Mouse (Mus musculus): ENCODE data around the gene Clta. TPM values are rescaled to one million over a fixed set of nuclear protein-coding genes. Genes with fewer than 3 reads are reported as not detected.
"Not testable (repeated sequence)": the region's sequence is repeated elsewhere in the genome, so short reads cannot be mapped to it uniquely, and the experiment has no call there.

Clta gene
- total RNA-seq, 2 experiments from 2014 or later = 198 to 368 TPM

DNA sequence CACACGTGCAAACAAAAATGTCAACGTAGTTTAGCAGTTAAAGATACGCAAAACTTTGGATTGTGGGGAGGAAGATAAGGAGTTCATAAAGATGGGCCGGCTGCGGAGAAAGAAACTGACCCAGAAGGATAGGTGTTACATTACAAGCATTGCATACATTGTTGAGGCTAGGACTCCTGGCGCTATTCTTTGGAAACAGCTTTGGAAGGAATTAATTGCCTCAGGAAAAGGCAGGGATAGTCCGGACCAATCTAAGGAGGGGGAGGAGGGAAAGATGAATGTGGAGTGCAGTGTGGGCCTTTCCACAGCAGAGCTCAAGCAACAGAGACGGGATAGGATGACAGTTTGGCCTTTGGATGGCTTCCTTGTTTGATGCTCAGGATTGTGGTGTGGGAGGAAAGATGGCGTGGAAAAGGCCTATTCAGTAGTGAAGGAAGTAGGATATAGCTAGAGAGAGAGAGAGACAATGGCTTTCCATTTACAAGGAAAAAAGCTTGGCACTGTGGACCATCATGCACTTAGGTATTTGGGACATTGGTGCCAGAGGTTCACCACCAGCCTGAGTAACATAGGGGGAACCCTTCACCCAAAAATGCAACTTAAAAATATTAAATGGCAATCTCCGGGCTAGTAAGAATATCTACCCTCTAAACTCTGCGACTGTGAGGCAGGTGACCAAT is 9.3 kb downstream of the Clta start:
- ATAC-seq (replicated peaks; ENCODE audit: low FRiP score, low TSS enrichment, poor library complexity, severe bottlenecking) = no peak

DNA sequence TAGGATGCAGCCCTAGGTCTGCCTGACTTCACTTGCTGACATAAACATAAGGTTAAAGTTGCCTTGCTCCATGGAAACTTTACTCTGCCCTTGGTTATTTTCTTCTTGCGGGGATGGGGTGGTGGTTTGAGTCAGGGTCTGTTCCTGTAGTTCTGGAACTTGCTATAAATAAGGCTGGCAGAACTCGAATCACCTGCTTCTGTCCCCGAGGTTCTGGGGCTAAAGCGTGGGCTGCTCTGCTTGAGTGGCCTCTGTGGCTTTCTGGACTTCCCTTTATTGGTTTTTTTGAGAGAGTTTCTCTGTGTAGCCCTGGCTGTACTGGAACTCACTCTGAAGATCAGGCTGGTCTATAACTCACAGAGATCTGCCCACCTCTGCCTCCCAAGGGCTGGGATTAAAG is 11.8 kb downstream of the Clta start:
- ATAC-seq (replicated peaks; ENCODE audit: low FRiP score, low TSS enrichment, poor library complexity, severe bottlenecking) = no peak

DNA sequence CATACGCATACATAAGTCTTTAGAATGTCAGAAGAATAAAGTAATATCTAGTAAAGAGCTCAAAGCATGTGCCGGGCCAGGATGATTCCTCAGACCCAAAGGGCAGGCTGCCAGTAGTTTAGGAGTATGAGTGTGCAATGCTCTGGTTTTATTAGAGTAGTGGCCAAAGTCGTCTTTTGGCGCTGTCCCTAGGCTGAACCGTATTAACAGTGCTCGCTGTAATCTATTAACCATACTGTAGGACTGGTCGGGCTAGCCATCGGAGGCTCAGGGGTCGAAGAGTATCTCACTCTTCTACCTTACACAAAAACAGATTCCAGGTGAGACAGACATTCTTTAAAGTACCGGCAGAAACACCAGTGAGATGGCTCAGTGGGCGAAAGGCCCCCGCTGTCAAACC is 12.5 kb downstream of the Clta start:
- ATAC-seq (replicated peaks; ENCODE audit: low FRiP score, low TSS enrichment, poor library complexity, severe bottlenecking) = no peak

DNA sequence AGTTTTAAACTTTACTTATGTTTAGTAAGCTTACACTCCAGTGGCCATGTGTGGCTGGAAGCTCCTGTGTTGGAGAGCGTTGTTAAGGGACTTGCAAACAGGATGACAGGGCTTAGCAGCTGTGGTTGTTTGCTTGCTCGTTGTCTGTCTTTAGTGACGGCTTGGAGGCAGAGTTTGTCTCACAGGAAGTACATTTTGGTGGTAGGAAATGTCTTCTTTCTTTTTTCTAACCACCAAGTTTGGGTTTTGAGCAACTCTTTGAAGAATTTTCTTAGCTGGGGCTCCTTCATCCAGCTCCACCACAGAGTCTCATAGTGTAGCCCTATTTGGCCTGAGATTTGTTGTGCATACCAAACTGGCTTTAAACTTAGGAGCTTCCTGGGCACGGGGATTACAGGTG is 18.1 kb downstream of the Clta start:
- ATAC-seq (replicated peaks; ENCODE audit: low FRiP score, low TSS enrichment, poor library complexity, severe bottlenecking) = no peak

DNA sequence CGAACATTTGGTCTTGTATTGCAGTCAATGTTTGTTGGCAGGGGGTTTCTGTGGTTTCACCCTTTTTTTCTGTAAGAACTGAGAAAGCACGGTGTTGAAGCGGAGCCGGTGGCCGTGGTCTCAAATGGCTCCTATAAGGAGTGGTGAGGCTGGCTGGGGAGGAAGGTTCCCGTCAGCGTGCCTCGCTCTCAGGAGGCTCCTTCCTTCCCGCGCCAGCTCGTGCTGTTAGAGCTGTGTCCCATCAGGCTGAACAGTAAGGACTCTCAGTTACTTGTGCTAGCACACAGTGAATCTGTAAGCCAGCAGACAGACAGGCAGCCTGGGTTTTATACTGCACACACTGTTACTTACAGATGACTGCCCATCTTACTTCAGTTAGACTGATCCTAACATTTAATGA is 18.5 kb downstream of the Clta start:
- ATAC-seq (replicated peaks; ENCODE audit: low FRiP score, low TSS enrichment, poor library complexity, severe bottlenecking) = no peak

DNA sequence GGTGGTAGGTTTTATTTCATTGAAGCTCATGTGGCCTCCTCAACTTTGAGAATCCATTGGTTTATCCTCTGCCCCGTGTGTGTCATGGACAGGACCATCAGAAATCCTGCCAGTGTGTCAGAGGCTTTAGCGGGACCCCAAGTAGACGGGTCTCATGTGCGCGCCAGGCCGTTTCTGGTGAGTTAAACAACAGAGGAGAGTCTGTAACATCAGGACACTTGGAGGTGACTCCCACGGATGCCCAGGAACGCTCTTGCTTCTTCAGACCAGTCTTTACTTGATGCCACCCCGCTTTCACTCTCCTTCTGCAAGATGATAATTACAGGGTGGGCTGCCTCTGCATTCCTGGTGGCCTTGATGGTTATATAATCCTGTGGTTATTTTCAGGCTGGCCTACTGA is 19.4 kb downstream of the Clta start:
- no peak for ATAC-seq (replicated peaks; ENCODE audit: low FRiP score, low TSS enrichment, poor library complexity, severe bottlenecking)

DNA sequence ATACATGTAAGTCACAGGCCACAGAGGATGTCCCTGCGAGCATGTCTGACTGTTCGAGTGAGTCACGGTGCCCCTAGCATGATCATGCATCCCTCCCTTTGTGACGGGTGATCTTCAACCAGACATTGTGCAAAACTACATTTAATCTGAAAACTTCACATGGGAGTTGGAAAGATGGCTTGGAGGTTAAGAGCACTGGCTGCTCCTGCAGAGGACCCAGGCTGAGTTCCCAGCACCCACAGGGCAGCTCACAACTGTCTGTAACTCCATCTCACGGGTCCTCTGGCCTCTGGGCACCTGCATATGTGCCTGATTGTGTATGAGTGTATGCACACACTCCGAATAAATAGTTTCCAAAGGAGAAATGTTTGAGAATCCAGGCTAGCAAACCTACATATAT is 20.0 kb downstream of the Clta start:
- ATAC-seq (replicated peaks; ENCODE audit: low FRiP score, low TSS enrichment, poor library complexity, severe bottlenecking) = no peak

DNA sequence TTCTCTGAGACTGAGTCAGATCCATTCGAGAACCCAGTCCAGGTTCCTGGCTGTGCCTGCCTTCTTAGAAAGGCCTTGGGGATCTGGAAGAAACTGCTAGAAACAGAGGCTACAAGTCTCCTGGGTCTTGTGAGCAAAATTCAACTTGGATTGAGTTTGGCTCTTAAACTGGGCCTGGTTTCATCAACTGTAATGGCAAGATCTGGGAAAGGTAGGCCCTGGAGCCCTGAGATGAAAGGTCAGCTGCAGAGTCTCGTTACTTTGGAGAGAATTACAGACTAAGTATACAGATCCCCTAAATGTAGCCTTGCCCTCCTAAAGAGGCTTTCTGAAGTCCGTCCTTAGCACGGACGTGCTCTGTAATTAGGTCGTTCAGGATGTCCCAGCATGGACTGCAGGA is 21.3 kb downstream of the Clta start:
- no peak for ATAC-seq (replicated peaks; ENCODE audit: low FRiP score, low TSS enrichment, poor library complexity, severe bottlenecking)

DNA sequence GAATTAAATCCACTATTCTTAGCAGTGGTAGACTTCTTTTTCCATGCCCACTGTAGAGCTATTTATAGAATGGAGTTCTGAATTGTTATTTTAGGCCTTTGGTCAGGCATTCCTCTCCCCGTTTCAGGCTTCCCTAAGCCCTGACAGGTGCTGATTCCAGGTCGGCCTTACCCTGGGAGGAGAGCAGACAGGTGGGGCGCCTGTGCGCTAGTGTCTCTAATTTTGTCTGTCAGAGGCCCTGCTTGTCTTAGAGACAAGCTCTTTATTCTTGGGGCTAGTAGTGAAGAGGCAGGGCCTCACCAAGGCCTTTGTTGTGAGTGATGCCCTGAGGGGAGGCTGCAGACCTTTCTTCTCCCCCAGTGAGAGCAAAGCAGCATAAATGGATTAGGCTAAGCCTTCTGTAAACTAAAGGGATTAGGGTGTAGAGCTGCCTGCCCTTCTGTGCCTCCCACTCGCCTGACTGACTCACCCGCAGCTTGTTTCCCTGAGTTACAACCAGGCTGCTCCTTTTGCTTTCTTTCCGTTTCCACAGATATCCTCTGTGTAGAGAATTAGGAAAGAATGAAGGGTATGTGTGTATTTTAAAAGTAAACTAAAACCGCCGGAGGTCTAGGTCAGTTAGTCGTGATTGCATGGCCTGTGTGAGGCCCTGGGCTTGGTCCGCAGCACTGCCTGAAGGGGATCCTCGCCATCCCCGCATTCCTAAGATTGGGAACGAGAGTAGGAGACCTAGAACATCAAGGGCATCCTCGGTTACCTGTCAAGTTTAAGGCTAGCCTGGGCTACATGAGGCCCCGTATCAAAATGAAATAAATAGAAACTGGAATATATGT is 24.3 kb downstream of the Clta start:
- ATAC-seq (replicated peaks; ENCODE audit: low FRiP score, low TSS enrichment, poor library complexity, severe bottlenecking) = no peak

DNA sequence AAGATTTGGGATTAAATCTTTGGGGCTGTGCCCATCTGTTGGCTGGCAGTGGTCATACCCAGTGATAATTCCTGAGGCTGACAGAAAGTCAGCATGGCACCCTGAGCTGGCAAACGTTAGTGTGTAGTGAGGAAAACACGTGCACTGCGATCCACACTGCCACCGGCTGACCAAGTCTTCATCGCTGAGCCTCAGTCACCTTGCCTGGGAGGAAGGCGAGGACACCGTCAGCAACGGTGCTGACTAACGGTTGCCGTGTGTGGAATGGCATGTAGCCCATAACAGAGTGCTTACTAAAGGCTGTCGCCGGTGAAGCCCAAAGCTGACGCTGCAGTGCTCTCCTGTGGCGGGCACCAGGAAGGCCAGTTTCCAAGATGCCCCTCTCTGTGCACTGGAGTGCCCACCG is 25.4 kb downstream of the Clta start:
- ATAC-seq (replicated peaks; ENCODE audit: low FRiP score, low TSS enrichment, poor library complexity, severe bottlenecking) = no peak

DNA sequence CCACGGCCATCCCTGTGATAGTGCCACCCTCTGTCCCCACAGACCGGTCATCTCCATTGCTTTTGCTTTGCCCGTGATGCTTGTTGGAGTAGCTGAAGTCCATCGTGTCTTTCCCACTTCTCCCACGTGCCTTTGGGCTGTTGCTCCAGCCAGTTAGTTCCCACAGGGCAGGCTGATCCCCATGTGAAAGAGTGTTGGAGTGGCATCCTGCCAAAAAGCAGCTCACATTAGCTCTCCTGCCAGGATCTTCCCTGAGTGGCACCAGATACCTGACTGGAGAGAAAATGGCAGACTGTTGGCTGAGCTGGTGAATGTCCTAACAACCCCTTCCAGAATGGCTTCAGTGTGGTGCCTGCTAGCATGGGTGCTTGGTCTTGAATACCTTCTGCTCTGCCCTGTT is 27.3 kb downstream of the Clta start:
- no peak for ATAC-seq (replicated peaks; ENCODE audit: low FRiP score, low TSS enrichment, poor library complexity, severe bottlenecking)

DNA sequence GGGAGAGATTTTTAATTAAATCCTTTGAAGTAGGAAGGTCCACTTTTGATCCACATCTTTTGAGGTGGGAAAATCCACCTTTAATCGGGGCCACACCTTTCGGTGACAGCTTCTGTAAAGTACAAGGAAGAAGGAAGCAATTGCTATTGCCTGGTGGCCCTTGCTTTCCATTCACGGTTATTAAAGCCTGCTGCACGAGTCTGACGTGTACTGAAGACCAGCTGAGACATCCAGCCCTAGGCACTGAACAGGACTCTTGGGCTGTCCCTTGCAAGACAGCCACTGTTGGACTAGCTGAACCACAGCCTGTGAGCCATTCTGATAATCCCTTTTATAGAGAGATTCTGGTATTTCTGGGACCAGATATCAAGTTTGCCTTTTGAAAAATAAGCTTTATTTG is 32.2 kb downstream of the Clta start:
- no peak for ATAC-seq (replicated peaks; ENCODE audit: low FRiP score, low TSS enrichment, poor library complexity, severe bottlenecking)

DNA sequence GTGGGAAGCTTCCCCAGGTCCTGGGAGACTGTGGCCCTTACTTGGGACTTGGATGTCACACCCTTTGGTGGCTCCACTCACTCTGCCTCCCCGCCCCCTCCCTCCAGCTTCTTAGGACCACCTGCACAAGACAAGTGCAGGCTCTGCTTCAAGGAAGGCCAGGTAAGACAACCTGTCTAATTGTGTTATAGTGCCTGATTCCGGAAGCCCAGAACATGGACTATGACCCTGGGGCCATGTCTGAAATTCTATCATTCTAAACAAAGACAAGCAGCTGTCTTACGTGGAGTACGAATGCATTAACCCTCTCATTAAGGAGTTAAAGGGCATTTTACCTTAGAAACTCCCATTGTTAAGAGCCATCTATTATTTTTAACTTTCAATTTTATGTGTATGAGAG is 36.5 kb downstream of the Clta start:
- no peak for ATAC-seq (replicated peaks; ENCODE audit: low FRiP score, low TSS enrichment, poor library complexity, severe bottlenecking)

DNA sequence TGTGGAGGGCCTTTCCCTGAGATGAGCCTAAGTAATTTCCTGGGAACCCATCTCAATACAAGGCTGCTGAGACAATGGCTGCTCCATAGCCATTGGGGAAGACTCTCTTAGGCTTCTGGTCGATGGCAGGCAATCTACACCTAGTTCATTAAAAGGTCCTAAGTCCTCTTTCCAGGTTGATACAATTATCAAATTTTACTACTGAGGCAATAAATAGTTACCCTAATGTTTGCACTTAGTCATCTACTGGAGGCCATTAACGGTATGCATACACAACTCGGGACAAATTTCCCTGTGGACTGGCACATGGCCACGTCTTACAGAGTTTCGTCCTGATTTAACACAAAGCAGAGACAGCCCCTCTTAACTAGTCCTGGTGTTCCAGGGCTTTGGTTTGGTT is 38.2 kb downstream of the Clta start:
- no peak for ATAC-seq (replicated peaks; ENCODE audit: low FRiP score, low TSS enrichment, poor library complexity, severe bottlenecking)

DNA sequence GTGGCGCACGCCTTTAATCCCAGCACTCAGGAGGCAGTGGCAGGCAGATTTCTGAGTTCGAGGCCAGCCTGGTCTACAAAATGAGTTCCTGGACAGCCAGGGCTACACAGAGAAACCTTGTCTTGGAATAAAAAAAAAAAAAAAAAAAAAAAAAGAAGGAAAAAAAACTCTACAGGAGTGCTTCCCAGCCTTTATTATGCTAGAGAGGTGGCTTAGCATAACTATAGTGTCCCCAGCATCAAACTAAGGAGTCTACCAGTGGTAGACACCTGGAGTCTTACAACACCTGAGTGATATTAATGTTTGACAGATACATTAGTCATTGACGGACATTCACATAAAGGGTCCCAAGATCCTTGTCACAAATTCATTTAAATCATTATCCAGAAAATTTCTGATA is 38.9 kb downstream of the Clta start:
- ATAC-seq (replicated peaks; ENCODE audit: low FRiP score, low TSS enrichment, poor library complexity, severe bottlenecking) = not testable (repeated sequence)

DNA sequence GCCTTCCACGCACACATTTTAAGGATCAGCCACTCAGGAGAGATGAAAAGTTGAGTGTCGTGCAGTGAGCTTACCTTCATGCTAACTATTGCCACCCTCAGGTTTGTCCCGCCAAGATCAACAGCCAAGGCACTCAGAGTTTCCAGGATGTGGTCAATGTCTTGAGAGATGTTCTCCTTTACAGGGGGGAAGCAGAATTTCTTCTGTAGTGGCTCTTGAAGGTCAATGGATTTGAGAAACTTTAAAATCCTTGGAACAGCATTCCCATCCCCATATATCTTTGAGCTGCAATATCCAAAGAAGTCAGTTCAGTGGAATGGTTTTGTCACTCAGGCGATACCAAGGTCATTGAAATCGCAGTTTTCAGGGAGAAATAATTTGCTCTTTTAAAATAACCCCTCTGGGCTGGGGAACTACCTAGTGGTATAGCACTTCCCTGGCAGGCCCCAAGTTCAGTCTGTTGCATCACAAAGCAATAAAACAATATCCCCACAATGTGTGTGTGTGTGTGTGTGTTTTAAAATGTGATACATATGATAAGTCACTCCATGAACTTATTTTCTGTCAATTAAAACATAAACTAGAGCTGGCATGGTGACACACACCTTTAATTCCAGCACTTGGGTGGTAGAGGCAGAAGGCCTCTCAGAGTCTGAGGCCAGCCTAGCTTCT is 40.6 kb downstream of the Clta start:
- no peak for ATAC-seq (replicated peaks; ENCODE audit: low FRiP score, low TSS enrichment, poor library complexity, severe bottlenecking)

DNA sequence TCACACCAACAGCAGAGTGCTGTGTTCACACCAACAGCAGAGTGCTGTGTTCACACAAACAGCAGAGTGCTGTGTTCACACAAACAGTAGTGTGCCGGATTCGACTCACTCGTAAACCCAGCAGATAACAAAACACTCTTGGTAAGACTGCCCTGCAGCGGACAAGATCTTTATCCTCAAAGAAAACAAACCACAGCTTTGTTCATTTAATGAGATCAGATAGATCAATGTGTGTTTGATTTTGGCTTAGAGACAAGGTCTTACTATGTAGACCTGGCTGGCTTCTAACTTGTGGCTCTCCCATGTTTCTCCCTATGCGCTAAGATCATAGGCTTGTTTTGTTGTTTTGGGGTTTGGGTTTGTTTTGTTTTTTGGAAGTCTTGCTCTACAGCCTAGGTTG is 41.8 kb downstream of the Clta start:
- no peak for ATAC-seq (replicated peaks; ENCODE audit: low FRiP score, low TSS enrichment, poor library complexity, severe bottlenecking)

DNA sequence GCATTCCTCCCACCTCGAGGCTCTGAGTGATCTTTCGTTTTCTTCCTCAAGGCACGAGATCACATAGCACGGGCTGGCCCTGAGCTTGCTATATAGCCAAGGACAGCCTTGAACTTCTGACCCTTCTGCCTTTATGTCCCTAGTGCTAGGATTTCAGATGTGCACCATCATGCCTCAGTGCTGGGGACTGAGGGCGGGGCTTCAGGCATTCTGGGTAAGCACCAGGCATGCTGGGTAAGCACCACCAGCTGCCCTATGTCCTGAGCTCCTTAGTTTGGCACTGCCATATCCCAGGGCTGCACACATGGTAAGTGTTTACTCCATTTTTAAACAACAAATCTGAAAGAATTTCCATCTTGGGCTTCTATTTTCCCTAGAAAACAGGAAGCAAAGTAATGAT is 45.6 kb downstream of the Clta start:
- no peak for ATAC-seq (replicated peaks; ENCODE audit: low FRiP score, low TSS enrichment, poor library complexity, severe bottlenecking)

DNA sequence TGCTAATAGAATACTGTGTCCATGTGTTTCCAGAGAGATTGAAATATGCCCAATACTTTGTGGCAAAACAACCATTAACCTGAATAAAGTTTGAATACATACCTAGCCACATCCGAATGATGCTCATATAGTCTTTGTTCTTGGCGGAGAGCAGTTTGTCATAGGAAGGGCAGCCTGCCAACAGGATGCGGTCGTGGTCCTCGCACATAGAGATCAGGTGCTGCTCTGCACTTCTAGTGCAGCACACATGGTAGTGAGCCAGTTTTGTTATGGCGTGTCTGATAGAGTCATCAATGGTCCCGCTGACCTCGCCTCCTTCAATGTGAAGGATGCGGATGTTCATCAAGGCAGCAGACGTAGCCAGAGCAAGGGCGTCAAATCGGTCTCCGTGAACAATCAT is 55.4 kb downstream of the Clta start:
- ATAC-seq (replicated peaks; ENCODE audit: low FRiP score, low TSS enrichment, poor library complexity, severe bottlenecking) = no peak

DNA sequence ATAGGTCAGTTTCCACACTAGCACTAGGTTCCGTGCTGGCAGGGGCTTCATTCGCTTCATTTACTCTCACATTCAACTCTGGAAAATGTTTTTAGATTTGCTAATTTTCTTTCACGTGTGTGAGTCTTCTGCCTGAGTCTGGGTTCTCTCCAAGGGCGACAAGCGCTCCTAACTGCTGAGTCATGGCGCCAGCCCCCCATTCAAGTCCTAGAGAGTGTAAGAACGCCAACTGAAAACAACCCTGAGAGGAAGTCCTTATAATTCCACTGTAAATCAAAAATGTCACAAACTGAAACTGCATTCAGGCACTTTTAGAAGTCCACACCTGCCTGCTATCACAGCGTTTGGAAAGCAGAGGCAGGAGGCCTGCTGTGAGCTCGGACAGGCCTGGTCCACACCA is 57.8 kb downstream of the Clta start:
- peak; percentile 60 for ATAC-seq (replicated peaks; ENCODE audit: low FRiP score, low TSS enrichment, poor library complexity, severe bottlenecking)

DNA sequence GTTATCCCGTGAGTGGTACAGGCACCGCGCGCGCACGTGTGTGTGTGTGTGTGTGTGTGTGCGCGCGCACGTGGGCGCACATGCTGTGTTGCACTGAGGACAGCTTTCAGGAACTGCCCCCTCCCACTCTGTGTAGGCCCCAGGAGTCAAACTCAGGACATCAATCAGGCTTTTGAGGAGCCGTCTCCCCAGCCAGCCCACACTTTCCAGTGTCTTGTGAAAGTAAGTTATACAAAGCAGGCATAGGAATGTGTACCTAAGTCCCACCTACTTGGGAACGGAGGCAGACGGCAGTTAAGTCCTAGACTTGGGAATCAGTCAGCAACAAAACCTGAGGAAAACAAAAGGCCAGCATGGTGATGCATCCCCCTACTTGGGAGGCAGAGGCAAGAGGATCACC is 58.6 kb downstream of the Clta start:
- ATAC-seq (replicated peaks; ENCODE audit: low FRiP score, low TSS enrichment, poor library complexity, severe bottlenecking) = peak; percentile 30; the same call in 1 of the 2 replicates
